Mouse (Mus musculus) limb, embryonic 11.5 days (tissue): ENCODE measurements around the gene Atp6v1b1. TPM values are rescaled to one million over a fixed set of nuclear protein-coding genes. Genes with fewer than 3 reads are reported as not detected.
A peak's percentile ranks its signal among the peaks of the same experiment; 100 is the strongest.

Experiments used
- ATAC-seq: fragments of 200-750 bp; cut with Nextera tagmentation; 2 replicates; pipeline ENCODE4 v1.8.0; 2017; ENCODE audit warnings: low read depth; ENCODE audit not compliant: insufficient number of reproducible peaks, low FRiP score, low TSS enrichment
- DNase-seq: peaks from one replicate; pipeline ENCODE4 v3.0.0-alpha.2; 2015; ENCODE audit warnings: low spot score
- H3K27ac ChIP-seq: fragments of 300-500 bp; sonication (generic); replicated peaks from 2 replicates; pipeline ENCODE4 v1.5.1; 2014; ENCODE audit warnings: low read depth, mild to moderate bottlenecking, low read length
- H3K27me3 ChIP-seq: fragments of 300-500 bp; sonication (generic); 2 replicates; pipeline ENCODE4 v1.6.1; 2014; ENCODE audit warnings: mild to moderate bottlenecking, low read length, mixed read lengths; ENCODE audit not compliant: control insufficient read depth, insufficient read depth
- H3K36me3 ChIP-seq: fragments of 300-500 bp; sonication (generic); 2 replicates; pipeline ENCODE4 v1.6.1; 2014; ENCODE audit warnings: mild to moderate bottlenecking, low read length, moderate library complexity, mixed read lengths; ENCODE audit not compliant: control insufficient read depth, insufficient read depth
- H3K4me1 ChIP-seq: fragments of 300-500 bp; sonication (generic); 2 replicates; pipeline ENCODE4 v1.6.1; 2014; ENCODE audit warnings: low read length, mixed read lengths; ENCODE audit not compliant: control insufficient read depth, insufficient read depth
- H3K4me2 ChIP-seq: fragments of 300-500 bp; sonication (generic); 2 replicates; pipeline ENCODE4 v1.6.1; 2014; ENCODE audit warnings: low read depth, mild to moderate bottlenecking, moderate library complexity; ENCODE audit not compliant: severe bottlenecking
- H3K4me3 ChIP-seq: fragments of 300-500 bp; sonication (generic); 2 replicates; pipeline ENCODE4 v1.5.1; 2014; ENCODE audit warnings: low read depth, low read length
- H3K9ac ChIP-seq: fragments of 300-500 bp; sonication (generic); 2 replicates; pipeline ENCODE4 v1.6.1; 2014; ENCODE audit warnings: mild to moderate bottlenecking, low read length
- H3K9me3 ChIP-seq: fragments of 300-500 bp; sonication (generic); 2 replicates; pipeline ENCODE4 v1.6.1; 2016; ENCODE audit warnings: low read length; ENCODE audit not compliant: control insufficient read depth
- WGBS: fragments of 180-500 bp; shearing (Covaris S2); extraction: QIAGEN DNeasy Blood & Tissue Kit; methylation state at CpG from one replicate; pipeline ENCODE4 v1.1.7; 2014; 5-methylcytosine and 5-hydroxymethylcytosine counted together
- polyA plus RNA-seq: library from polyadenylated mRNA; unstranded; fragments of >200 nt; fragmentation: Nextera tagmentation; extraction: Ambion mirVana; gene quantifications from 2 replicates; pipeline ENCODE4 v1.2.1, GENCODE M21; 2014

Atp6v1b1 gene
- polyA plus RNA-seq, 1 experiment from 2014 or later, result not detected

- H3K27ac ChIP-seq, result no peak overlapping the region
- H3K36me3 ChIP-seq, result no peaks in the 10 kb centered on the region
- no peak for ATAC-seq
- H3K4me2 ChIP-seq, result no peak overlapping the region
- no peak overlapping the region for H3K4me3 ChIP-seq
- peaks cover 85% of the 10 kb centered on the region for H3K27me3 ChIP-seq
- no peak overlapping the region for H3K9ac ChIP-seq
- 1% methylated on average over 27 of the region's 27 CpGs for WGBS
- peak; percentile 56 for DNase-seq
- H3K4me1 ChIP-seq, result peaks cover 10% of the 10 kb centered on the region; the same call in 1 of the 2 replicates
- H3K9me3 ChIP-seq, result no peaks in the 10 kb centered on the region
Observed at GRCm38 (mm10) chr6:83703000-83703721, 39.6 kb upstream of the Atp6v1b1 start.

- H3K4me2 ChIP-seq, result no peak overlapping the region
- WGBS, result 2% methylated on average over 10 of the region's 10 CpGs
- H3K4me1 ChIP-seq, result peaks cover 10% of the 10 kb centered on the region; the same call in 1 of the 2 replicates
- ATAC-seq (no peak), DNase-seq (peak; percentile 61)
- H3K9ac ChIP-seq, result no peak overlapping the region
- no peak overlapping the region for H3K27ac ChIP-seq
- peaks cover 86% of the 10 kb centered on the region for H3K27me3 ChIP-seq
- H3K9me3 ChIP-seq, result no peaks in the 10 kb centered on the region
- no peak overlapping the region for H3K4me3 ChIP-seq
- no peaks in the 10 kb centered on the region for H3K36me3 ChIP-seq
Observed at GRCm38 (mm10) chr6:83703722-83704078, 39.1 kb upstream of the Atp6v1b1 start.

- Histone ChIP-seq H3K9ac (no peak overlapping the region), H3K27ac (no peak overlapping the region), H3K4me2 (no peak overlapping the region), H3K4me1 (peaks cover 10% of the 10 kb centered on the region; the same call in 1 of the 2 replicates), H3K27me3 (peaks cover 86% of the 10 kb centered on the region), H3K9me3 (no peaks in the 10 kb centered on the region), H3K4me3 (no peak overlapping the region), H3K36me3 (no peaks in the 10 kb centered on the region)
- WGBS, result 21% methylated on average over 1 of the region's 1 CpGs
- ATAC-seq (no peak), DNase-seq (no peak)
Observed at GRCm38 (mm10) chr6:83704294-83704693, 38.5 kb upstream of the Atp6v1b1 start.

- no peaks in the 10 kb centered on the region for H3K9me3 ChIP-seq
- ATAC-seq, result no peak
- H3K4me2 ChIP-seq, result no peak overlapping the region
- no peak for DNase-seq
- H3K4me3 ChIP-seq, result no peak overlapping the region
- H3K27me3 ChIP-seq, result peaks cover 85% of the 10 kb centered on the region
- WGBS, result 28% methylated on average over 5 of the region's 5 CpGs
- no peak overlapping the region for H3K9ac ChIP-seq
- H3K27ac ChIP-seq, result no peak overlapping the region
- H3K4me1 ChIP-seq, result peaks cover 10% of the 10 kb centered on the region; the same call in 1 of the 2 replicates
- no peaks in the 10 kb centered on the region for H3K36me3 ChIP-seq
Observed at GRCm38 (mm10) chr6:83704701-83705100, 38.1 kb upstream of the Atp6v1b1 start.

- no peaks in the 10 kb centered on the region for H3K9me3 ChIP-seq
- no peak overlapping the region for H3K27ac ChIP-seq
- DNase-seq (peak; percentile 58), ATAC-seq (no peak)
- H3K4me2 ChIP-seq, result no peak overlapping the region
- H3K9ac ChIP-seq, result no peak overlapping the region
- H3K36me3 ChIP-seq, result no peaks in the 10 kb centered on the region
- no peak overlapping the region for H3K4me3 ChIP-seq
- 5% methylated on average over 6 of the region's 6 CpGs for WGBS
- peaks cover 95% of the 10 kb centered on the region for H3K27me3 ChIP-seq
- peaks cover 16% of the 10 kb centered on the region for H3K4me1 ChIP-seq
Observed at GRCm38 (mm10) chr6:83707738-83708510, 34.9 kb upstream of the Atp6v1b1 start.

GRCm38 (mm10) chr6:83710361-83711066, 32.3 kb upstream of the Atp6v1b1 start:
- DNase-seq (no peak), ATAC-seq (peak; percentile 26)
- peaks cover 16% of the 10 kb centered on the region for H3K4me1 ChIP-seq
- H3K9ac ChIP-seq, result no peak overlapping the region
- peaks cover 94% of the 10 kb centered on the region for H3K27me3 ChIP-seq
- under 1% methylated on average over 32 of the region's 32 CpGs for WGBS
- H3K27ac ChIP-seq, result no peak overlapping the region
- no peaks in the 10 kb centered on the region for H3K36me3 ChIP-seq
- peak overlapping the region; percentile 43 for H3K4me3 ChIP-seq
- no peaks in the 10 kb centered on the region for H3K9me3 ChIP-seq
- peak overlapping the region; percentile 81 for H3K4me2 ChIP-seq

GRCm38 (mm10) chr6:83711067-83711675, 31.6 kb upstream of the Atp6v1b1 start, which contains the start of gene Vax2:
Vax2 (plus strand) TSS chr6:83711264.
- no peaks in the 10 kb centered on the region for H3K36me3 ChIP-seq
- H3K4me1 ChIP-seq, result peaks cover 16% of the 10 kb centered on the region
- H3K4me3 ChIP-seq, result peak within 1 kb of the TSS; percentile 43
- peaks cover 94% of the 10 kb centered on the region for H3K27me3 ChIP-seq
- peak within 1 kb of the TSS; percentile 81 for H3K4me2 ChIP-seq
- DNase-seq (peak; percentile 91), ATAC-seq (peak; percentile 84)
- H3K27ac ChIP-seq, result no peak within 1 kb of the TSS
- H3K9ac ChIP-seq, result peak within 1 kb of the TSS; percentile 22; the same call in 1 of the 2 replicates
- 1% methylated on average over 45 of the region's 46 CpGs for WGBS
- no peaks in the 10 kb centered on the region for H3K9me3 ChIP-seq
